Mouse (Mus musculus): ENCODE measurements around the gene Zbtb34.
A peak's percentile ranks its signal among the peaks of the same experiment; 100 is the strongest.

Gene Zbtb34

DNA sequence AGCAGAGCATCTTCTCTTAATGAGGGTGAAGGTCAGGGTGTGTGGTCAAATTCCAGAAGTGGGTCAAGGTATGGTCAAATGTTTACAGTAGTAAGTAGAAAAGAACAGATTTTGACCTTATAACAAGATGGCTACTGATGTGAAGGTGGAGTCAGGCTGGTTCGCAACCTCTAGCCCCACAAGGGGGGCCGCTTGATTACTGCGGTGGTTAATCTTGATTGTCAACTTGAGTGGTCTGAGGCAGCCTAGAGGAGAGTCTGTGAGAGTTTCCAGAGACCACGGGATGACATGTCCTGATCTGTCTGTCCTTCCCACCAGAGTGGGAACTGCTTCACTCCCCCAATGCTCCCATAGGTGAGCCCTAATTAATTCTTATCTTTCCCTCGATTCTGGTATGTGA, 30.6 kb downstream of the Zbtb34 start:
- no peak for DNase-seq (ENCODE audit: low spot score)

DNA sequence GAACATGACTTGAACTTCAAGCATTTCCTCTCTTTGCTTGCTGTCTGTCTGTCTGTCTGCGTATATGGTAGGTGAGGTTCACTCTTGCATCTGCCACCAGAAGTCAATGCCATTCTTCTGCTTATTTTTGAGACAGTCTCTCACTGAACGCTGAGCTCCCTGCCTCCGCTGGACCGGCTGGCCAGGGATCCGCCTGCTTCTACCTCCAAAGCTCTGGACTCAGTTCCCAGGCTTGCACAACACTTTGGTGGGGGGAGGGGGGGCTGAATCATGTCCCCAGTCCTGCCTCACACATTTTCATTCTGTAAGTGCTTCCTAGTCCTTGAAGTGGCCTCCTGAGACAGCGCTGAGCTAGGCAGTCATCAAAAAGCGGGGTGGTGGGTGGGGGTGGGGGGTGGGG, 32.0 kb downstream of the Zbtb34 start:
- no peak for DNase-seq (ENCODE audit: low spot score)

GRCm38 (mm10) chr2:33397036-33397435, 34.1 kb downstream of the Zbtb34 start:
- no peak for DNase-seq (ENCODE audit: low spot score)

- no peak for DNase-seq (ENCODE audit: low spot score)
Measured at GRCm38 (mm10) chr2:33395053-33395452, 36.1 kb downstream of the Zbtb34 start.

DNA sequence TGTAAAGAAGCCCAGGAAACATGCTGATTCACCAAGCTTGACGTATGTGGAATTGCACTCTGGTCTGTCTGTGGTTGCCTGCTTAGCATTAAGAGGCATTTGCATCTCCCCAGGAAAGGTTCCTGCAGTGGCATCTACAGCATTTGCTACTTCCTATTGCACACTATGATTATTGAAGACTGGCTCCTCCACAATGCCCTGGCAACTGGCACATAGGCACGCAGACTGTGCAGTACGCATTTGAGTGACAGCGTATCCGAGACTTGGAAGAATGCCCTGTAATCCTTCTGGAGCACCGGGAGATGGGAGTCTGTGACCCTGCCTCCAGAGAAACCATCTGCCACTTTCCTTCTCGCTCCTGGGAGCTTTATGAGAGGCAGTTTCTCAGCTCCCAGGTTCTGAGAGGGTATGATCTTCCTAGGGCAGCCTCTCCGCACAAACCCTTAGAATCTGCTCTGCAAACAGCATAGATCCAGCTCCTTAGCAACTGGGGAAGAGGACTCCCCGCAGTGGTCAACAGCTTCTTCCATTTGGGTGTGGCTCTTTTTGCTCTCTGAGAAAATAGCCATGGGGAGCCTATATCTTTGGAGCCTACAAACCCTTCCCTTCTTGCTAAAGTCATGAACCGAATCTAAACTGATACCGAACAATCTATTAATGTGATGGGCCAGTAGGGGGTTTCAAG, 37.0 kb downstream of the Zbtb34 start:
- DNase-seq (ENCODE audit: low spot score), result no peak

DNA sequence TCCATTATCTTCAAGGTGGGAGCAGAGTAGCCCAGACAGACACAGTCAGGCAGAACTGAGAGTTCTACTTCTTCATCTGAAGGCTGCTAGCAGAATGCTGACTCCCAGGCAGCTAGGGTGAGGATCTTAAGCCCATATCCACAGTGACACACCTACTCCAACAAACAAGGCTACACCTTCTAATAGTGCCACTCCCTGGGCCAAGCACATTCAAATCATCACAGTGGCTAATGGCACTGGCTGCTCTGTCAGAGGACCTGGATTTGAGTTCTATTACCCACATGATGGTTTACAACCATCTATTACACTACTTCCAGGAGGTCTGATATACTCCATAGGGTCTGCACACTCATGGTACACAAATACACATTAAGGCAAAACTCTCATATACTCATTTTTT, 38.1 kb downstream of the Zbtb34 start:
- DNase-seq (ENCODE audit: low spot score), result no peak

GRCm38 (mm10) chr2:33371648-33372408, 59.3 kb downstream of the Zbtb34 start:
- no peak for DNase-seq (ENCODE audit: low spot score)

DNA sequence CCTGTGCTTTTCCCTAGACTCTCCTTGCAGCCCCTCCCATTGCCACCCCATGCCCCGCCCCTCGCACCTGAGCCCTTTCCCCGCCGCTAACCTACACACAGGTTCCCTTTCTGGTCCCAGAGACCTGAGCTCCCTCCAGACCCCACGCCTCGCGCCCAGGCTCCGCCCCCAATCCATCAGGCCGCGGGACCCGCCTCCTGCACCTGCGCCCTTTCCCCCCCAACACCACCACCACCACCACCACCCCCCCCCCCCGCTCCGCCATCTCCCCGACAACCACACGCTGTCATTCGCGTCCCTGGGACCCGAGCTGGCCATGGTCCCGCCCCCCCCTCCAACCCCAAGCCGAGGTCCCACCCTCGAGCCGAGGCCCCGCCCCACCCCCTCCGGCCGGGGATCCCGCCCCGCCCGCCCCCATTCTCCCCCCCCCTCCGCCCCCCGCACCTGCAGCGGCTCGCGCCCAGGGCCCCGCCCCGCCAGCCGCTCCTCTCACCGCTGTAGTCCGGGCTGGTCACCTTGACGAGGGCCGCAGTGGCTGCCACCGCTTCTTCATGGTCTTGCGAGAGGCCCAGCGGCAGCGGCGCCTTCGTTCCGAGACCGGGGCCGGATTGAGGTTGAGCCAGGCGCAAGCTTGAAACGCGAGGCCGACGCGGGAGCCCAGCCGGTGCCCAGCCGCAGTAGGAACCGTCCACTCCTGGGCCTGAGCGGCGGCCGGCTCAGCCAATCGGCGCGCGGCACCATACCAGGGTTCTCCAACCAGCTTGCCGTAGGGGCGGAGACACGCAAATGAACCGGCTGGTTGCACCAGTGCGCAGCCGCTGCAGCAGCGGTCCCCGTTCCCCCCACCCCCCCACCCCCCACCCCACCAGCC, 60.1 kb downstream of the Zbtb34 start, which contains the start of gene Ralgps1:
Gene Ralgps1, minus strand, starts transcription at position 710 of the 871 bp plus-strand sequence.
- DNase-seq (ENCODE audit: low spot score), result peak; percentile 98

DNA sequence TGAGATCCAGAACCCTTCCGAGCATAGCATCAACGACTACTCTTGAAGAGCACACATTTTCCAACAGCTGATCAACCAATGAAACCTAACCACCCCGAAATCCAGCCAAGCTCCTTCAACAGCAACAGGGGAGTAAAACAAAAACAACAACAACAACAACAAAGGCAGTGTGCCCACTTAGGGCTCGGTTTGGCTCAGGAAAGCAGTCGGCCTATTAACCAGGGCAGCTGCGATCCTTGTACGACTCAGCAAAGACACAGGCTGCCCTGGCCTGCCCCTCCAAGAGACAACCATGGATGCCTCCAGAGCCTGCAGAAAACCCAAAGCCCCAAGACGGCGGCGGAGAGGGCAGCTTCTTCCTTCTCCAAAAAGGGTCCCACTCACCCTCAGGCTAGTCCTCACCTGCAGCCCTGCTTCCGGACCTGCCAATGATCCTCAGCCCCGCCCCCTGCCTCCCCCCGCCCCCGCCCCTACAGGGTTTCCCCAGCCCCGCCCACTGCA, 60.8 kb downstream of the Zbtb34 start:
- DNase-seq (ENCODE audit: low spot score), result no peak

- DNase-seq (ENCODE audit: low spot score), result no peak
Measured at GRCm38 (mm10) chr2:33369453-33369852, 61.7 kb downstream of the Zbtb34 start.

- no peak for DNase-seq (ENCODE audit: low spot score)
Measured at GRCm38 (mm10) chr2:33368486-33368885, 62.6 kb downstream of the Zbtb34 start.

DNA sequence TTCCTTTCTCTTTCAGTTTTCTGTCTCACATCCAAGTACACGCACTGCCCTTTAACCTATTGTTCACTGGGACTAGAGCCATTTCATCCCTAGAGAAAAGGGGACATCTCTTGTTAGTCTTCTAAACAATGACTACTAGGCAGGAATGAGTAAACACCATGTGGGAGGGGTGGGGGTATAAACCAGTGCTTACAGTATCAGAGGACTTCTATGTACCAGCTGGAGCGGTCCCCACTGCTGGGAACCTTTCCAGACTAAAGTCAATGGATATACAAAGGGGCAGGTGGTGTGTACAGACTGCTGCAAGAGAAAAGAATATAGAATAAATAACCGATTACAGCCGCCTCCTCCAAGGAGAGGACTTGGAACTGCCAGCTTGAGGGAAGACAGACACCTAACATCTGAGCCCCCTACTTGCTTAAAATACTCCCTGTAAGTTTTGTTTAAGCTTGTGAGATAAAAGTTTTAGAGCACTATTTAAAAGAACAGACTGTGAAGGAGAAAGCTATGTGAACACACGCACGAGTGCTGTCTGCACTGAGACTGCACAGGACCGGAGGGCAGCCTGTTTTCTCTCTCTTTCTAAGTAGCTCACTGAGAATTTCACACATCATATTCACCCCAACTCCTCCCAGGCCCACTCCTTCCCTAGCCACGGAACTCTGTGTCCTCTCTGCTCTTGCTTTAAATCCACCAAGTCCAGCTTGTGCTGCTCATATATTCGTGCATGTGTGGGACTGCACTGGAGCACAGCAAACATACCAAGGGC, 65.2 kb downstream of the Zbtb34 start:
- DNase-seq (ENCODE audit: low spot score), result peak; percentile 28

GRCm38 (mm10) chr2:33364656-33365055, 66.5 kb downstream of the Zbtb34 start:
- DNase-seq (ENCODE audit: low spot score), result no peak

DNA sequence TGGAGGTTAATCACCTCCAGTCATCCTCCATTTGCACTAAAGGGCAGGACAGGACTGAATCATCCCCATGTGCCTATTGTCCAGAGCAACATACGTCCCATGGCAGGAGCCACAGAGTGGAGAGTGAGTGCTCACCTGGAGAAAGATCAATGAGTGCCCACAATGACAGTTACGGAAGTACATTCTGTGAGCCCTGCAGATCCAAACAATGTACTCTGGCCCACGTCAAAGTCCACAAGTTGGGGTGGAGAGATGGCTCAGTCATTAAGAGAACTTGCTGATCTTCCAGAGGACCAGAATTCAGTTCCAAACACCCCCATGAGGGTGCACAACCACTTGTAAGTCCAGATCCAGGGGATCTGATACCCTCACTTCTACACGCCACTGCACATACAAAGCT, 67.2 kb downstream of the Zbtb34 start:
- no peak for DNase-seq (ENCODE audit: low spot score)

DNA sequence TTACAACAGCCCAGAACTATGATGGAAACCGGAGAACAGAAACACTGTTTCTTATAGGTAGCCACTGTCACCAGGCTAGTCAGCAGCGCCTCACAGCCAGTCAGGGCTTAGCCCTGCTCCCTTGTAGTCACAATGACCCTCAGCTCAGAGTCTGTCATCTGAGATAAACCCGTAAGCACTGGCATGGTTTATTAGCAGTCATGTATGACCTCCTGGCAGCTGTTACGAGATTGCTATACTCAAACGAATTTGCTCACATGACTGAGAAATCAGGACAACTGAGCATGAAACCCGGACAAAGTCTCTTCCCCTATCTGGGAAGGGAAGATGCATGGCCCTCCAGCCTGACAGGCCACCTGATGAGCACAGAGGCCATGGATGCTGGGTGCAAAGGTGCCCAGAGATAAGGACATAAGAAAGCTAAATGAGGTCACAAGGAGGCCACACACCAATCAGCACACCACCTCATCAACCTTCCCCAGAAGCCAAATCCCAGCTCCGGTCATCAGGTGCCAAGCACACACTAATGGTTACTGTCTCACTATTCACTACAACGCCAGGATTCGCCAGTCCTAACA, 69.9 kb downstream of the Zbtb34 start:
- no peak for DNase-seq (ENCODE audit: low spot score)

DNA sequence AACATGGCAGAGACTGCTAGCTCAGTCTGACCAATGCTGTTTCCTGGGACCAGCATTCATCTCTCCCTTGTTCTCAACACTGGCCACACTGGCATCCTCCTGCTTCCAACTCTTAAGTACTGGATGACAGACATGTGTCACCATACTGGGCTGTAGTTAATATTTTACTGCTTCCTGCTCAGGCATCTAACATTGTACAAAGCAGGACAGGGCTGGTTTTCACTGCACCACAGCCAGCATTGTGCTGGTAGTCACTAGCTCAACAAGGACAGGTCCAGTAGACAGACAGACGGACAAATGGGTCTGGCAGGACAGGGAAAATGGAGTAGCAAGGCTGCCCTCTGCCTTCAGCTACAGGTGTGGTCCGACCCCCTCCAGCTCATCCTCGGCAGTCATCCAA, 70.6 kb downstream of the Zbtb34 start:
- DNase-seq (ENCODE audit: low spot score), result no peak

- no peak for DNase-seq (ENCODE audit: low spot score)
Measured at GRCm38 (mm10) chr2:33359184-33359583, 71.9 kb downstream of the Zbtb34 start.

DNA sequence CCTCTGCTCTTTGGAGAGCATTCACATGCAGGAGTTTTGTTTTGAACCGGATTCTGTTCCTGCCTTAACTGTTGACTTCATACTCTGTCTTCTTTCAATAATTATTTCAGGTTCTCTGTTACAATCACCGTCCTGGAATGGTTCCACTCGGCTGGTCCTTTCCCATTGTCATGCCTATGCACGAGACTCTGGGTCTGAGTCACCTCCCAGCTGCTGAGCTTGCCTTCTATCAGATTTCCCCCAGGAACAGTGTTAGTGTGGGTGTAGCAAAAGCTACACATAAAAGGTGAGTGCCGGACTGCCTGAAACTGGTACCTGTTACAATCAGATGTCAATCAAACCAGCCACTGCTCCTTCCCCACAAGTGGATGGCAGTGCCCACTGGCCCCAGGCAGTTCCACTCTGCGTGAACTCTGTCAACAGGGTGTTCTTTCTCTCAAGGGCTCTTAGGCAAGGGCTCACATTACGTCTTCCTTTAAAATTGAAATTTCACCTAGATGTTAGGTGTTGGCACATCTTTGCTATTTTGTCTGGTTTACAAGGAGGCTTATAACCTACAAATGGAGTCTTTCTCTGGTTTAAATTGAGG, 73.8 kb downstream of the Zbtb34 start:
- peak; percentile 23 for DNase-seq (ENCODE audit: low spot score)

Measured in lung, postnatal 25 days (tissue).